Mouse (Mus musculus): ENCODE results near the gene Nemp1.

Gene Nemp1

DNA sequence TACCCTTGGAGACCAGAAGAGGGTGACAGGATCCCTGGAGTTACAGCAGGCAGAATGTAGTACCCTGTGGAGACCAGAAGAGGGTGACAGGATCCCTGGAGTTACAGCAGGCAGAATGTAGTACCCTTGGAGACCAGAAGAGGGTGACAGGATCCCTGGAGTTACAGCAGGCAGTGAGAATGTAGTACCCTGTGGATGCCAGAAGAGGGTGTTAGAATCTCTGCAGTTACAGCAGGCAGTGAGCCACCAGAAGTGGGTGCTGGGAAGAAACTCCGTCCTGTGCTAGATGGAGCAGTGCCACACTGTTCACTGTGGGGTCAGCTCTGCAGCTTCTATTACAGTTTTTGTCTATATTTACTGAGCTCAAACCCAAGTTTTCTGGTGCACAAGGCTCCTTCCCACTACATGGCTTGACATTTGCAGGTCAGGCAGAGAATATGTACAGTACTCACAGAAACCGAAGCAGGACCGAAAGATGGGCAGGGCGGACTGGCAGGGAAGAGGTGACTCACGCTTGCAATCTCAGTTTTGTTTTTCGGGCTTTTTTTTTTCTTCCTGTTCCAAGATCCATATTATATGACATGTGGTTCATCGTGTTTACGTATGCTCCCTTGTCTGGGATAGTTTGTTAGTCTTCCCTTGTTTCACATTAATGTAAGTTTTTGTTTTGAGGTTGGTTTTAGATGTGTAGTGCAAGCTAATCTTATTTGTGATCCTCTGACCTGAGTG is 8.3 kb downstream of the Nemp1 start:
- DNase-seq, result peak; percentile 86 to 90

- no peak for DNase-seq
These were observed 9.2 kb downstream of the Nemp1 start for GRCm38 (mm10) chr10:127675859-127676398.

DNA sequence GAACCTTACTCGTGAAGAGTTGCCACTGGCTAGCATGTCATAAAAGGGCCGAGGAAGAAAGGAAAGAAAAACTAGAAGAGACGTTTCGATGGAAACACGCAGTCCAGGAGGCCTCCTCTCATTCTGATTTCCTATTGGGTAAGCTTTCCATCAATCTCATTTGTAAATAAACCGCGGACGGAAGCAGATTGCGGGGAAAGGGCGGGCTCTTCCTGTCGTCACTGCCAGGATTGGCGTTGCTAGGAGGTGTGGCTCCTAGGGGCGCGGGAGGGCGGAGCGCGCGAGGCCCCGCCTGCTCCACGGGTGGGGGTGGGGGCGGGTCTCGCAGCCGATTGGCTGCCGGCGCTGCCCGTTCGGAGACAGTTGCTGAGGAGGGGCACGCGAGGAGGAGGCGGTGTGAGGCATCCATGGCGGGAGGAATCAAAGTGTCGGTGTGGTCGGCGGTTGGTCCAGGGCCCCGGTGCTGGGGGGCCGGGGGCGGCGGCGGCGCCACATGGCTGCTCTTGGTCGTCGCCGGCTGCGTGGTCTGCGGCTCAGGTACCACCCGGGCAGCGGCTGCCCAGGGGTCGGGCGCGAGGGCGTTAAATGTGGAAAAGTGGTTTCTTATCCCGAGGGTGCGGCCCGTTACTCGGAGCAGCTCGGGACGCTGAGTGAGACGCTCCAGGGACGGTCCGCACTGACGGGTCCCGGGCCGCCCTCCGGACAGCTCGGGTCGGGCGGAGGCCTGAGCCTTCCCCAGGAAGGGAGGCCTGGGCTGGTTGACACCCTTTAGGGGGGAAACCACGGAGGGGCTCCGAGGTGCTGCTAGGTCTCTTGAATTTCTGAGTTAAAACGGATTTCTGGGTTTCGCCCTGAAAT is 10.2 kb downstream of the Nemp1 start:
- peak; percentile 92 to 96 for DNase-seq

GRCm38 (mm10) chr10:127677591-127678336 is 11.1 kb downstream of the Nemp1 start:
- peak; percentile 78 to 85 for DNase-seq

DNA sequence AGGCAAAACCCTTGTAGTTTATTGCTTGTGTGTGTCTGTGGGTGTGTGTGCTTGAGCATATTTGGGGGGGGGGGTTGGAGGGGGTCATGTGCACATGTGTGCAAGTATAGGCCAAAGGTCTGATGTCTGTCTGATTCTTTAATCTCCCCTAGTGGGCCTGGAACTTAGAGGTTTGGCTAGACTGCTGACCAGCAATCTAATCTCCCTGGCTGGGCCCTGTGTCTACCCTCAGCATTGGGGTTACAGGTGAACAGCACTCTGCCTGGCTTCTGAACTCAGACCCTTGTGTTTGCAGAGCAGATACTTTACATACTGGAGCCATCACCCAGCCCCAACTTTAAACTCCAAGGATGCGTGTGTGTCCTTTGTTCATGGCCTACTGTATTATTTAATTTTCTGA is 12.5 kb downstream of the Nemp1 start:
- no peak for DNase-seq

GRCm38 (mm10) chr10:127679881-127680280 is 13.2 kb downstream of the Nemp1 start:
- DNase-seq, result no peak

DNA sequence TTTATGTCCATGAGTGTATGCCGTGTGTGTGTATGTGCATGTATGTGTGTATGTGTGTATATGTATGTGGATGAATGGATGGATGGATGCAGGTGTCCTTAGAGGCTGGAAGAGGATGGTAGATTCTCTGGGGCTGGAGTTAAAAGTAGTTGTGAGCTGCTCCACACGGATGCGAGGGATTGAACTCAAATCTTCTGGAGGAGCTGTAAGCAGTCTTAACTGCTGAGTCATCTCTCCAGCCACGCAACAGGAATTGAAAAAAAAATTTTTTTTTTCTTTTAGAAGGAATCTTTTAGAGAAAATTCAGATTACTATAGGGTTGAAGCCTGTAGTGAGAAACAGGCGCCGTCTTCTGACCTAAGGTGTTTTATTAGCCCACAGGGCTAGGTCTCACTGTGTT is 16.2 kb downstream of the Nemp1 start:
- DNase-seq, result no peak

DNA sequence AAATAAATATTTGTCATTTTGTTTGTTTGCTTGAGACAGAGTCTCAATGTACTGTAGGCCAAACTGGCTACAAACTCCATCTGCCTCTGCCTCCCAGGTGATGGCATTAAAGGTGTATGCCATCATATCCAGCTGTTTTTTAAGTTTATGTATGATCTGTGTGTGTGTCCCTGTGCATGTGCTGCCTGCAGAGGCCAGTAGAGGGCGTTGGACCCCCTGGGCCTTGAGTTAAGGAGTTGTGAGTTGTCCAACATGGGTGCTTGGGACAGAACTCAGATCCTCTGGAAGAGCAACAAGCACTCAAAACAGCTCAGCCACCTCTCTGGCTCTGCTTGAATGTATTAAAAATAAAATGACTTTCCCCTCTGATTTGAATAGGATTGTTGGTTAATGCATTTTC is 24.4 kb downstream of the Nemp1 start:
- DNase-seq, result no peak

GRCm38 (mm10) chr10:127694636-127695035 is 27.9 kb downstream of the Nemp1 start:
- peak in 1 of 2 experiments; percentile 20 for DNase-seq

DNA sequence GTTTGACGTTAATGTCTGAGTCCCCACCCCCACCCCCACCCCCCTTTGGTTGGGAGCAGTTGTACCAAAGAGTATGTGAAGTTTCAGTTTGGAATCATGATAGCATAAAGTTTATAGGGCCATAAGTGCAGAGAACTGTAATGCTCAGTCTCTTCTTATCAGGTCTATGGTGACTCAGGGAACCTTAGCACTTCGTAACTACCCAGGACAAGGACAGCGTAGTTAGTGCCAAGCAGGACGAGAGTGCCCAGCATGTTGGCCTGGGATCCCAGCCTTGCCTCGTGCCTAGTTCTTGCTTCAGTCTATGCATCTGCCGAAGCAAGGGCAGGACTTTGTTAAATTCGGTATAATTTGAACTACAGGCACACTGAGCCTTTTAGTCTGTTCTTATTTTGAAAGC is 29.1 kb downstream of the Nemp1 start:
- no peak for DNase-seq

DNA sequence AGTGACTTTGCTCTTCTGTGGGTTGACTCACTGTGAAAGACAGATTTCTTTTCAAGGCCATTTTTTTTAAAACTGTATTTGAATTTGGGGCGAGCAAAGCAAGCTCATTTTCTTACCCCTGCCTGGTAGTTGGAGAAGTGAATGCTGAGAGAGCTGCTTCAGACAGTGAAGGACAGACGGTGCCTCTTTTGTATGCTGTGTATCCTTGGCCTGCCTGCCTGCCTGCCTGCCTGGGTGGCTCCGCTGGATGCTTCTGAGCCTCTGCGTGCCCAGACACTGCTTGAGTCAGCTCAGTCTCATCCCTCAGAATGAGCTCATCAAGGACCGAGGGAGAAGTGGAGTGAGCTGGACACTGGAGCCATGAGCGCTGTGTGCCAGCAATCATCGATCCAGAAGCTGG is 32.3 kb downstream of the Nemp1 start:
- no peak for DNase-seq

- DNase-seq, result peak in 1 of 2 experiments; percentile 28
These were observed 36.6 kb downstream of the Nemp1 start for GRCm38 (mm10) chr10:127703299-127703698.

DNA sequence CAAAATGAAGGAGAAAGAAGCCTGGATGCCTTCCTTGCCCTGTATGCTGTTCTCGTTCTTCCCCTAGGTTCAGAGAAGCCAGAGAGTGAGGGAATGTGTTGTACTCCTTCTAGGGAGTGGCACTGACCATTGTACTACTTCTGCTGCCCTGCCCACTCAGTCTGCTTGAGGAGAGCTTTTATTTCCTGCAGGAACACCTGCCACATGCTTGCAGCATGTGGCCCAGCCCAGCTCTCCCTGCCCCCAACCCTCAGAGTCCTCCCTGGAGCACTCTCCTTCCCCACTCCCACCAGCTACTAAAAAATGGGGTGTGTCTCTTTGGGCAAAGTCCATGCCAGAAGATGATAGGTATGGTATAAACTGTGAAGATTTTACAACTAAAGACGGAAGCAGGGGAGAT is 37.6 kb downstream of the Nemp1 start:
- no peak for DNase-seq

GRCm38 (mm10) chr10:127704766-127705220 is 38.1 kb downstream of the Nemp1 start, which contains the start of gene Myo1a:
Gene Myo1a, plus strand, starts transcription at chr10:127705170.
- no peak for DNase-seq

DNA sequence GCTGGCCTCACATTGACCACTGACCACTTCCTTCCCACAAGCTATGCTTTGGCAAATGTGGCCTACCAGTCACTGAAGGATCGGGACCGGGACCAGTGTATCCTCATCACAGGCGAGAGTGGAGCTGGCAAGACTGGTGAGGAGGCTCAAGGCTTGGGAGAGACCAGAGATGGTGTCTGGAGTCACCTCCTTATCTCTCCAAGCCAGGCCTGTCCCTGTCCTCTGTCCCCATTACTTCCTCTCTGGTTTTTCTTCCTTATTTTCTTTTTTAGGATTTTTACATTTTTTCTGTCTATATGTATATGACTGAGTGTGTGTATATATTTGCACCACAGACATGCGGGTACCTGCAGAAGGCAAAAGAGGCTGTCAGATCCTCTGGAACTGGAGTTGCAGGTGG is 39.1 kb downstream of the Nemp1 start:
- DNase-seq, result no peak

DNA sequence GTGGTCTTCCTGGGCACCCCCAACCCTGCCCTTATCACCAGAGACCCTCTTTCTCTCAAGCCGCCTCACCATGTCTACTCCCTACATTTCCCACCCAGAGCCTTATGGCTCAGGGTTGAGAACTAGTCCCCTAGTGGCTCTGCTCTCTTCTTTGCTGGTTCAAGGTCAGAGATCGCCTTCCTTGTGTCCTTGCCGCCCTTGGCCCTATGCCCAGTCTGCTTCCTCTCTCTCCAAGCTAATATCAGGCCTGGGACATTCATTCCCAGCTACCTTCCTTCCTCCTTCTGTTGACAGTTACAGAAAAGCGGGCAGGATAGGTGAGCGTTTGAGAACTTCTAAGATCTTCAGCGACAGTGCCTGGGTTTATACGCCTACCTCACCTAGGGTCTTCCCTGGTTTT is 41.0 kb downstream of the Nemp1 start:
- peak; percentile 64 to 67 for DNase-seq

GRCm38 (mm10) chr10:127708850-127709370 is 42.2 kb downstream of the Nemp1 start:
- DNase-seq, result no peak

GRCm38 (mm10) chr10:127710331-127710730 is 43.6 kb downstream of the Nemp1 start:
- no peak for DNase-seq

DNA sequence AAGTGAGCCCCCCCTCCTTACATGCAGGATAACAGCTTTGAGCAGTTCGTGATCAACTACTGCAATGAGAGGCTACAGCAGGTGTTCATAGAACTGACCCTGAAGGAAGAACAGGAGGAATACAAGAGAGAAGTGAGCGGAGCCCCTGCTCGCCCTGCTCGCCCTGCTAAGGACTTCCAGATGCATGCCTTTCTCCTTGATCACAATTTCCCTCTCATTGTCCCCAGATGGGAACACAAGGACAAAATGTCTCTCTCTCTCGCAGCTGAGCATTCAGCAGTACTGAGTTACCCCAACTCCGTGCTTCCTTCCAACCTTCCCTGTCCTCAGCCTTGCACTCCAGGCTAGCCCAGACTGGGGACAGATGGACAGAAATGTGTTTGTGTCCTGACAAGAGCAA is 46.0 kb downstream of the Nemp1 start:
- DNase-seq, result no peak

- peak; percentile 52 to 66 for DNase-seq
These were observed 55.1 kb downstream of the Nemp1 start for GRCm38 (mm10) chr10:127721671-127722418.

DNA sequence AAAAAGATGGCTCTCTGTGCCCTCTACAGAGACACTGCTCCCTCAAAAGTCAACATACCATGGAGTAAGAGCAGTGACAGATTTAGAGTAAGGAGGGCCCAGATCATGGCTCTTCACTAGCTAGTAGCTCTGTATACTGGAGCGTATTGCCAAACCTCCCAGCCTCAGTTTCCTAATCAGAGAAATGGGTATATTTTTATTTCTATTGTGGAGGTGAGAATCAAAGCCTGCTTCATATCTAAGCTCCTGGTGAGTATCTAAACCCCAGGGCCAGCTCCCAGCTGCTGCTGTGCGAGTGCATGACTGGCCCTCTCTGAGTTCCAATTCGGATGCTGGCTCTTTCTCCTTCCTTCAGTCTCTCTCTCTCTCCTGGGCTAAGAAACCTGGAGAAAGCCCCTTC is 57.5 kb downstream of the Nemp1 start, which contains the start of gene Tac2:
TSS of gene Tac2 (plus strand) at position 301 of the 400 bp plus-strand sequence.
- no peak for DNase-seq

- peak; percentile 49 to 62 for DNase-seq
These were observed 58.4 kb downstream of the Nemp1 start for GRCm38 (mm10) chr10:127725136-127725535.
